Comparison of ENCODE assay signal across 8 mouse cellular contexts in the genomic region with DNA sequence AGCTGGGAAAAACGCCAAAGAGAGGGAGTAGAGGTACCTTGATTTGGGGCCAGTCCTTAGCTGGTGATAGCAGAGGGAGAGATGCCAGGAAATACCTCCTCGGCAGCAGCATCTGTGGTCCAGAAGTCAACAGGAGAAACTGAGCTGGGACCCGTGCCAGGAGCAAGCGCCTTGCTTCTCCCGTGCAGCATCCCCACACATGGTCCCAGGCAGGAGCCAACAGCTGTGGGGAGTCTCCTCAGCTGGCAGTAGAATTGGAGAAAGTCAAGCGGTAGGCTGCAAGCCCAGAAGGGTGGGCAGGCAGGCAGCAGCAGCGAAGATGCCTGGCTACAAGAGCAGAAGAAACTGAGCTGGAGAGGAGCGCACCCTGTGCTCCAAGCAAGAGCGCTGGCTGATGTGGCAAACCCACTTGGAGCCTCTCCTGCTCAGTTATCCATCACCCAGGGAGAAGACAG. TPM values are rescaled to one million over a fixed set of nuclear protein-coding genes. Genes with fewer than 3 reads are reported as not detected.
DNase-seq lines count a peak whose midpoint lies in the region; ATAC-seq lines count a peak whose summit lies in the region.

A gene (minus strand): TSS at position 427 of the 455 bp plus-strand sequence.

- H3K4me3 ChIP-seq in intestine, embryonic 15.5 days (replicated peaks), result peak within 1 kb of the TSS; percentile 50

- H3K27me3 ChIP-seq in intestine, embryonic 15.5 days (replicated peaks), result peaks cover 22% of the 10 kb centered on the region

- DNase-seq in adrenal gland, postnatal 14 days, result peak; percentile 36
- DNase-seq in embryo, embryonic 10 days (ENCODE audit: low spot score), result peak; percentile 31
- peak; percentile 44 for DNase-seq in gastrocnemius, postnatal 25 days
- DNase-seq in left cerebral cortex, postnatal 25 days (ENCODE audit: low spot score in 2 of 2), result peak; percentile 81 to 94
- DNase-seq in mesoderm, embryonic 11.5 days (ENCODE audit: low read depth, low spot score), result peak; percentile 32
- peak; percentile 78 for DNase-seq in right cerebral cortex, postnatal 4 days
- DNase-seq in spleen, postnatal 4 days (ENCODE audit: low spot score in 2 of 2), result no peak

- peak; percentile 76 for ATAC-seq in intestine, embryonic 15.5 days

- H3K27ac ChIP-seq in intestine, embryonic 15.5 days, result no peak within 1 kb of the TSS

- intact Hi-C loops in left cerebral cortex, postnatal 25 days (cut with DNase I), result loop anchor here (1.0 to 5.0 kb wide), 4 partner anchors 44 to 220 kb away; no protein-coding TSS in a partner anchor

- peak within 1 kb of the TSS; percentile 50 for H3K9ac ChIP-seq in intestine, embryonic 15.5 days

- WGBS in intestine, embryonic 15.5 days, result 4% methylated on average over 9 of the region's 9 CpGs

- H3K4me1 ChIP-seq in intestine, embryonic 15.5 days (replicated peaks), result peaks cover 22% of the 10 kb centered on the region

- H3K9me3 ChIP-seq in intestine, embryonic 15.5 days, result no peaks in the 10 kb centered on the region

- no peaks in the 10 kb centered on the region for H3K36me3 ChIP-seq in intestine, embryonic 15.5 days

- peak within 1 kb of the TSS; percentile 99 for H3K4me2 ChIP-seq in intestine, embryonic 15.5 days (replicated peaks)

RNA-seq across cellular contexts. Expression of the gene that starts here (rescaled TPM):
- 0.44 and 0.49 TPM in 2 replicates for total RNA-seq in adrenal gland, postnatal 14 days (2021)
- not detected for total RNA-seq in gastrocnemius, postnatal 25 days (2021)
- polyA plus RNA-seq in intestine, embryonic 15.5 days (2015; fragmentation: Nextera tagmentation; extraction: Ambion mirVana), result 1.4 and 1.5 TPM in 2 replicates
- total RNA-seq in left cerebral cortex, postnatal 25 days (2021), result 100 to 1,000 TPM in 1 of 2 experiments, 10 to 100 TPM in 1; 81.5 to 167 TPM

Comparison
In these comparisons a context has a peak if more than half of its experiments do, and no peak if none do; other contexts are left out.
1. RNA of the gene that starts here (total RNA-seq): 81.5 to 167 TPM in left cerebral cortex, postnatal 25 days; 0.44 to 0.49 TPM in adrenal gland, postnatal 14 days and not detected in gastrocnemius, postnatal 25 days; every median in the first group is over 10 times any median in the second.
2. Peak in DNase-seq in adrenal gland, postnatal 14 days; RNA of the gene not detected or under 1 TPM.
3. Peak in DNase-seq in gastrocnemius, postnatal 25 days; RNA of the gene not detected or under 1 TPM.
4. DNase-seq: peak in embryo, embryonic 10 days (single experiment), left cerebral cortex, postnatal 25 days (2 of 2), mesoderm, embryonic 11.5 days (single experiment) and right cerebral cortex, postnatal 4 days (single experiment); none in spleen, postnatal 4 days (0 of 2).